Mouse (Mus musculus): ENCODE results near the gene Cdadc1.

Cdadc1 gene

GRCm38 (mm10) chr14:59543956-59544355, 53.8 kb downstream of the Cdadc1 start:
- WGBS: 59% methylated on average over 5 of the region's 5 CpGs

GRCm38 (mm10) chr14:59543158-59543826, 54.5 kb downstream of the Cdadc1 start:
- WGBS: 94% methylated on average over 3 of the region's 3 CpGs

GRCm38 (mm10) chr14:59540761-59541160, 57.0 kb downstream of the Cdadc1 start:
- 82% methylated on average over 6 of the region's 6 CpGs for WGBS

- WGBS: 91% methylated on average over 2 of the region's 2 CpGs
Observed at GRCm38 (mm10) chr14:59540230-59540629, 57.5 kb downstream of the Cdadc1 start.

- 97% methylated on average over 4 of the region's 4 CpGs for WGBS
Observed at GRCm38 (mm10) chr14:59537829-59538432, 59.8 kb downstream of the Cdadc1 start.

GRCm38 (mm10) chr14:59532986-59533385, 64.8 kb downstream of the Cdadc1 start:
- WGBS: 91% methylated on average over 1 of the region's 1 CpGs

- WGBS: 91% methylated on average over 1 of the region's 1 CpGs
Observed at GRCm38 (mm10) chr14:59530801-59531200, 67.0 kb downstream of the Cdadc1 start.

- 84% methylated on average over 5 of the region's 5 CpGs for WGBS
Observed at GRCm38 (mm10) chr14:59525843-59526242, 71.9 kb downstream of the Cdadc1 start.

GRCm38 (mm10) chr14:59513922-59514444, 83.8 kb downstream of the Cdadc1 start:
- WGBS: 48% methylated on average over 6 of the region's 6 CpGs
